Comparison of ENCODE assay signal across 9 mouse cellular contexts in genomic region chr8:121861806-121862548, GRCm38 (mm10). TPM values are rescaled to one million over a fixed set of nuclear protein-coding genes. Genes with fewer than 3 reads are reported as not detected.
DNase-seq lines count a peak whose midpoint lies in the region; ATAC-seq lines count a peak whose summit lies in the region.
"Had no signal": no experiment of that assay in that cellular context is flagged by ENCODE, and none has a peak within 500 bp of the region (broad histone marks: within the 10 kb centered on the region; RNA-seq: fewer than 3 reads in every experiment).

No protein-coding gene starts in this region.

- peaks cover 6% of the 10 kb centered on the region for H3K4me1 ChIP-seq in limb, embryonic 15.5 days
- peaks cover 27% of the 10 kb centered on the region for H3K4me1 ChIP-seq in limb, embryonic 10.5 days
- H3K4me1 ChIP-seq: neural tube, embryonic 13.5 days had no signal

- no peaks in the 10 kb centered on the region for H3K9me3 ChIP-seq in limb, embryonic 15.5 days
- no peaks in the 10 kb centered on the region for H3K9me3 ChIP-seq in limb, embryonic 10.5 days (replicated peaks)
- H3K9me3 ChIP-seq: hindbrain, embryonic 10.5 days; neural tube, embryonic 13.5 days had no signal

- no peak overlapping the region for H3K9ac ChIP-seq in limb, embryonic 15.5 days
- H3K9ac ChIP-seq: neural tube, embryonic 13.5 days had no signal

- 55% methylated on average over 10 of the region's 12 CpGs for WGBS in limb, embryonic 15.5 days
- WGBS in limb, embryonic 10.5 days, result 72% methylated on average over 10 of the region's 12 CpGs

- H3K4me3 ChIP-seq in limb, embryonic 15.5 days, result no peak overlapping the region
- H3K4me3 ChIP-seq in limb, embryonic 10.5 days, result no peak overlapping the region
- H3K4me3 ChIP-seq: hindbrain, embryonic 10.5 days; neural tube, embryonic 13.5 days had no signal

- H3K4me2 ChIP-seq in limb, embryonic 15.5 days, result no peak overlapping the region
- H3K4me2 ChIP-seq: neural tube, embryonic 13.5 days had no signal

- H3K27ac ChIP-seq in limb, embryonic 15.5 days, result no peak overlapping the region
- no peak overlapping the region for H3K27ac ChIP-seq in limb, embryonic 10.5 days
- H3K27ac ChIP-seq: hindbrain, embryonic 10.5 days; neural tube, embryonic 13.5 days had no signal

- no peaks in the 10 kb centered on the region for H3K36me3 ChIP-seq in limb, embryonic 15.5 days
- H3K36me3 ChIP-seq in limb, embryonic 10.5 days, result no peaks in the 10 kb centered on the region
- H3K36me3 ChIP-seq: hindbrain, embryonic 10.5 days; neural tube, embryonic 13.5 days had no signal

- 0 out of 2 replicates have a peak, but pooled peaks have one; percentile 21 for ATAC-seq in limb, embryonic 15.5 days (ENCODE audit: insufficient number of reproducible peaks, low FRiP score, low TSS enrichment, low read depth)

- DNase-seq in limb, embryonic 10.5 days (ENCODE audit: low spot score), result no peak
- peak; percentile 87 for DNase-seq in brain, adult 2 months (ENCODE audit: low read depth, low spot score)
- DNase-seq in cerebellum, postnatal 14 days, result peak; percentile 72 to 77
- peak; percentile 86 for DNase-seq in retina, embryonic 14.5 days (ENCODE audit: low spot score)
- DNase-seq in right cerebral cortex, postnatal 25 days, result no peak
- no peak for DNase-seq in thymus, postnatal 25 days

- no peaks in the 10 kb centered on the region for H3K27me3 ChIP-seq in limb, embryonic 15.5 days
- peaks cover 6% of the 10 kb centered on the region; the same call in 1 of the 2 replicates for H3K27me3 ChIP-seq in limb, embryonic 10.5 days (ENCODE audit: low read depth, poor library complexity, severe bottlenecking)
- H3K27me3 ChIP-seq: neural tube, embryonic 13.5 days had no signal

RNA-seq across cellular contexts. Expression of gene Klhdc4, which starts 32.6 kb away (rescaled TPM):
- 31.5 and 34.2 TPM in 2 replicates for polyA plus RNA-seq in limb, embryonic 15.5 days (2015; fragmentation: Nextera tagmentation; extraction: Ambion mirVana)
- polyA plus RNA-seq in limb, embryonic 10.5 days (2016; fragmentation: Nextera tagmentation; extraction: Ambion mirVana), result 64.2 and 64.4 TPM in 2 replicates

RNA-seq across cellular contexts. Expression of gene Slc7a5, which starts 45.5 kb away (rescaled TPM):
- 24.5 and 27.4 TPM in 2 replicates for polyA plus RNA-seq in limb, embryonic 15.5 days (2015; fragmentation: Nextera tagmentation; extraction: Ambion mirVana)
- polyA plus RNA-seq in limb, embryonic 10.5 days (2016; fragmentation: Nextera tagmentation; extraction: Ambion mirVana), result 16.8 and 19.3 TPM in 2 replicates

Comparison
In these comparisons a context has a peak if more than half of its experiments do, and no peak if none do; other contexts are left out.
1. DNase-seq: peak in brain, adult 2 months (single experiment), cerebellum, postnatal 14 days (2 of 2) and retina, embryonic 14.5 days (single experiment); none in limb, embryonic 10.5 days (single experiment), right cerebral cortex, postnatal 25 days (single experiment) and thymus, postnatal 25 days (single experiment).